Mouse (Mus musculus): ENCODE data around the gene Slc25a39.

Slc25a39 gene

DNA sequence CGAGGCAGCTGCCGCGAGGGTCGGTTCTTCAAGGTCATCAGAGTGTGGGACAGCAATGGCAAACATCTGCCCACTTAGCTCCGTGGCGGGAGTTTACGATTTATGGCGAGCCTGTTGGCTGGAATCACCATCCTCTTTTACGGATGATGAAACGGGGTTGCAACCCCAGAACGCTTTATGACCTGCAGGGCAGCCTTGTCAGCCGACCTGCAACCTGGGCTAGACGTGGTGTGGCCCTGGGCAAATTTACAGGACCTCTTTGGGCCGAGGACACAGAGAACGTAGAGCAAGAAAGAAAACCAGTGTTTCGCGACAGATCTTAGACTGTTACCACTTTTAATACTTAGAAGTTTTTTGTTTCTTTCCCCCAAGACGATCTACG is at the start of gene Slc25a39:
Gene Slc25a39, minus strand, starts transcription at position 113 of the 382 bp plus-strand sequence.
- no peak for DNase-seq (ENCODE audit: low read depth, low spot score)

DNA sequence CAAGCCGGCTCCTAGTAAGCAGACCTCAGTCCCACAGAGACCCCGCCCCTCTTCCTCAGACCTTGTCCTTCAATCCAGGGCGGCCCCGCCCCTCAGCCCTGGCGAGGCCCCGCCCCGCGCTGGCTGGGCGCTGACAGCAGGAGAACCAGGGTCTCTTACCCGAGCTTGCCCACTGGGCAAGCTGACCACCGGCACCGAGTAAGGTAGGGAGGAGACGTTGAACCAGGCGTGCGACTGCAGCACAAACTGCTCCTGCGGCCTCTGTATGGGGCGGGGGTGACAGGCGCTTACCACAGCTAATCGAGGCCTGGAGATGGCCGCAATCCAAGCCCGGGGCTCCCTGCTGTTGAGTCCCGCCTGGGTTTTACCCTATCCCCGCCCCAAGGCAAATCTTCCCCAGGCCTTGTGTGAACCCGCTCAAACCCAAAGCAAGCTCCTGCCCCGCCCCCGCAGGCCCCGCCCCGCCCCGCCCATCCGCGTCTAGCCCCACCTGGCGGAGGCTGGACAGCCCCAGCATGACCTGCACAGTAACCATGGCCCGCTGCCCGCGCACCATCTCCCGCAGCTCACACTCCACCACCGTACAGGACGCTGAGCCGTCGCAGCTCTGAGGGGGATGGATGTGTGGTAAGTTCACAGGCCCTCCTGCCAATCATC is 48.1 kb upstream of the Slc25a39 start:
- DNase-seq (ENCODE audit: low read depth, low spot score), result peak; percentile 68

DNA sequence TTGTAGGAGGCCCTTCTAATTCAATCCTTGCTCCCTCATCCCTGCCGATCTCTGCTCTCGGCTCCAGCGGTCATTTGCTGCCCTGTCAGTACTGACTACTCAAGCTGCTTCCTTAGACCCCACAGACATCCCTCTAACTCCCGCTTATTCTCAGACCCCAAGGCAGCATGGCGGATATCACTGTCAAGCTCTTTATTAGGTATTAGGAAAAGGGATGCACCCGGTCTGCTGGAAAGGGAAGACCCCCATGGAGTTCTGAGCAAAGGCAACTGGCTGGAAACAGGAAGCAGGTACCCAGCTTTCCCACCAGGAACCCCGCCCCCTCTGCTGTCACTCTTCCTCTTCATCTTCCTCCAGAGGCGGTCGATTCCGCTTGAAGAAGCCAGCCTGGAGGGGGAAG is 45.4 kb upstream of the Slc25a39 start:
- DNase-seq (ENCODE audit: low read depth, low spot score), result no peak

DNA sequence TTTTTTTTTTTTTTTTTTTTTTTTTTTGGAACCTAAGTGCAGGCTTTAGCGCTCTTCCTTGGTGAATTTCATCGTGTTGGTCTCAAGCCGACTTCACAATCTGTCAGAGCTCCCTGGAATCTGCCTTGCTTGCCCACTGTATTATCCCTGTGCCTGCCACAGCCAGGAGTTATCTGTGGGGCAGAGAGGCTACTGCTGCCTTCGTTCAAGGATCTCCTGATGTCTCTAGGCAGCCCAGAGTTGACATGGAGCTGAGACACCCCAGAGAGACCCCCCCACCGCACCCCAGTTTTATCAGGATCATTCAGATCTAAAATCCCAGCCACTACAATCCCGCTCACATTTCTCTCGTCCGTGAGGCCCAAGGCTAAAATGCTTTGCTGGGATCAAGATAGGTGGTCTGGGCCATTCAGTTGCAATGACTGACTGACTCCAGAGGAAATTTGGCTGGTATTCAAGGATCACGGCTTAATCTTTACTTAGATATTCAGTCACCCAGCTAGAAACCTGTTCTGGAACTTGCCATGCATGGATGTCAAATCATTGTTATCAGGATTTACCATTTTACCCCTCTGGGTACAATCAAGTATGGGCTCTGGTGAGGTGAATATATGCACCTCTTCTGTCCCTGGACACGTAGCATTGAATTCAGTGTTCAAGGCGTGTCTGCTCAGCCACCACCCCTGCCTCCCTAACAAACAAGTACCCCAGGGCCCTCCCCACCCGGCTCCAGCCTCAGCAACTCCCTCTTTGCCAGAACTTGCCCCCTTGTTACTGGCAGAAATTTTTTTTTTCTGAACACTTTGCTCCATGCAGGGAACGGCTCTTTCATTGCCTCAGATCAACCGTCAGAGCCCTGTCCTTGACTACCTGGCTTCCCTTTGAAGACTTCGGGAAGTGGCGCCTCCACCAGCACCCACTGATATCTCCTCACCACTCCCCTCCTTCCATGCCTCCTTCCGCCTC is 41.6 kb upstream of the Slc25a39 start:
- no peak for DNase-seq (ENCODE audit: low read depth, low spot score)

DNA sequence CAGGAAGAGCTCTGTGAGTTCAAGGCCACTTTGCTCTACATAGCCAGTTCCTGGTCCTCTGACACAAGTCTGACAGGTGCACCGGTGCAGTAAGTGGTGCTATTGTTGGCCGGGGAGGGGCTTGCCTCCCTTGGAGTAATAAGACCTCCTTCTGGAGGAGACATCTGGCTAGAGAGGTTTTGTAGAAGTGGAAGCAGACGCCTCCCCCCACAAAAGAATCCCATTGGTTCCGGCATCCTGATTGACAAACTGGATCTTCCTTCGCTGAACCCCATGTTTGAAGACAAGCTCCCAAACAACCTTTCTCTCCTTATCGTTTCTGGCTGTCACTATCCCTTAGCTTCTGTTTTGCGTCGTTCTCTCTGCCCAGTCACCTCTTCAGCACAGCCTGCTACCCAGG is 40.6 kb upstream of the Slc25a39 start:
- DNase-seq (ENCODE audit: low read depth, low spot score), result no peak

DNA sequence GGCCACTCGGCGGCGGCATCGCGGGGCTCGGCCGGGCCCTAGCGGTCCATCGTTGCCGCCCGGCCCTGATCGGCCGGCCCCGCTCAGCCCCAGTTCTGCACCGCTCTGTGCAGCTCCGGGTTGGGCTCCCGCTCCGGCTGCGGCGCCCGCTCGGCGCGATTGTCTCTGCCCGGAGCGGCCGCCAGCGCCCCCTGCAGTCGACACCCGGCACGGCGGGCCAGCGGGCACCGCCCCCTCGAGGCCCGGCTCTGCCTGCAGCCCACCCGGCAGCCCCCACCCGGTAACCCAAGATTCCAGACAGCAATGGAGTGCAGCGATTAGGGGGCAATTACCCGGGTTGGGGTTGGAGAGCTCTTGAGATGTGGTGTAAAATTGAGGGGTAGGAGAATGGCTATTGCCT is 39.8 kb upstream of the Slc25a39 start, which contains the start of gene Fam171a2:
Gene Fam171a2, minus strand, starts transcription at position 186 of the 400 bp plus-strand sequence.
- DNase-seq (ENCODE audit: low read depth, low spot score), result peak; percentile 69

DNA sequence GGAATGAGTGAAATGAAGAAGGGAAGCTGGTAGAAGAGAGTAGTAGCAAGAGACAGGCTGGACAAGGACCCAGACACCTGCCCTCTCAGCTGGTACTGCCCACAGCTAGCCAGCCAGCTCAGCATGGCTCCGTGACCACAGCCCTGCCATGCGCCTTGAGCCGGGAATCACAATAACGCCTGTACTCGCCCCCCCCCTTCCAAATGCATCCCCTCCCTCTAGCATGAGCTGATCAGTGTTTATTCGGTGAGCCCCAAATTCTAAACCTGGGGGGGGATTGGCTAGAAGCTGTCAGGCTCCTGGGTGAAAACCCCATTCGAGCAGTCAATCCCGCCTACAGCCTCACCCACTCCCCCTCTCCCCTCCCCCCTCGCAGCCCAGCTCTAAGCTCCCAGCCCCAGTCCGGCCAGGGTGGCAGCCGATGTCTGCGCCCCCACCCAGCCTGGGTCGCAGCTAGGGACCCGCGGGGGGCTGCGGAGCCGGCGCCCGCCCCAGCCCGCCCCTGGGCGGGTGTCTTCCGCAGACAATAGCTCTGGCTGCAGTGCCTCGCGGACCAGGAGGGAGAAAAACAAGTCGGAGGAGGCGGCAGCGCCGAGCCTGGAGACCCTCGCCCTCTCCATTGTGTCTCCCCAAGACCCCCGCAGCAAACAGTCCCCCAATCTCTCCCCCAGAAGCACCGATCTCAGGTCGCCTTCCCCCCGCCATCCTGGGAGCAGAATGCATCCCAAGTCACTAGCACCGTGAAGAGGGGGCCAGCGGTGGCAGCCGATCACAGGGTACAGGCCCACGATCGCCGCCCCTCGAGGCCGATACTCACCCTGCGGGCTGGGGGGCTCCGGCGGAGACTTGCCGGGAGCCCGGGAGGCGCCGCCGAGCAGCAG is 39.1 kb upstream of the Slc25a39 start:
- peak; percentile 35 for DNase-seq (ENCODE audit: low read depth, low spot score)

DNA sequence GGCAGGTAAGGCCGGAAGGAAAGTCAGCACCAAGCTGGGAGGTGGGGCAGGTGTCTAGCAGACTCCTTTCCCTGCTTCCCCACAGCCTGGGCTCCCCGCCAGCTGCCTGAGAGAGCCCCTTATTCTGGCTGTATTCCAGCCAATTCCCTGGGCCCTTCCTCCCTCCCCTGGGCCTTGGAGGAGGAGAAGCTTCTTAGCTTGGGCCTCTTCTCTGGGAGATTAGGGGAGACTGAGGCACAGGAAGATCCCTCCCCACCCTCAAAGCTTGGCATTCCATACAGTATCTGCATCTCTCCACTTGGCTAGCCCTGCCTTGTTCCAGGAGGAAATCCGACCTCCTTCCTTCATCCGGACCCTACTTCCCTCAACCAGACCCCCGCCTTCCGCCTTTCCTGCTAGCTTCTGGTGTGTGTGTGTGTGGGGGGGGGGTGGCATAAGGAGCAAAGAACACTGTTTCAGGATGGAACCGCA is 38.2 kb upstream of the Slc25a39 start:
- DNase-seq (ENCODE audit: low read depth, low spot score), result no peak

DNA sequence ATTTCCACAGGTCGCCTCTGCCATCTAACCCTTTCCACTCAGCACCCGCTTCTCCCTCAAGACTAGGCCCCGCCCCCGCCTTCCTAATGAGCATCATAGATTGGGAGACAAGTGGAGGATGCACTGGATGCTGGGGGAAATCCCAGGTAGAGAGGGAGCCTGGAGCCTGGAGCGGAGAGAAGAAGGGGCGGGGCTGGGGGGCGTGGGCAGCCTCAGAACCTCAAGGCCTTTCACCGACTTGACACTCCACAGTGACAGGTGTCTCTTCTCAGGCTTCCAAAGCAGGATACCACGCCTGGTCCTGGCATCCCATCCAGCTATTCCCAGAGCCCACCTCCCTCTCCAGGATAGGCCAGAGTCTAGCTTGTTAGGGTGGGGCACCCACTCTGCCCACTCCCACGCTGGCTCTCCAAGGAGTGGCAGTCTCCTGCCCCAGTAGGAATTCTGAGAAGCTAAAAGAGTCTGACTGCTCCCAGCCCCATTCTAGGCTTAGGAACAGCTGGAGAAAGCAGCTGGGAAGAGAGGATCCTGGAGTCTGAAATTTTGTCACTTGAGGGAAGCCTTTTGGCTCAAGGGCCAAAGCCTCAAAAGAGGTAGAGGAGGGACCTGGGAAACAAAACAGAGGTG is 37.6 kb upstream of the Slc25a39 start:
- DNase-seq (ENCODE audit: low read depth, low spot score), result no peak

DNA sequence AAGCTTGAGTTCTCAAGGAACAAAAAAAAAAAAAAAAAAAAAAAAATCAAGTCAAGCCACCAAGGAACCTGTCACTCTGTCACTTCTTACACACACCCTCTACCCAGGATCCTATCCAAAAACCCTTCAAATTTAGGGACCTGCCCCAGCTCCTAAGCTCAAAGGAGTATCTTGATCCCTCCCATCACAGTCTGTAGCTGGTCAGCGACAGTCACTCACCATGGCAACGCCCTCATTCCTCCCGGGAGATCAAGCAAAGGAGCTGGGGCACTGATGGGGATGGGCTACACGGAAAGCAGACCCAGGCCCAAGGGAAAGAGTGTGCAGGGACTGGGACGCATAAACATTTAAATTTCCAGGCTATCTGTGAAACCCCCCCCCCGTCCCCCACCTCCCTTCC is 37.0 kb upstream of the Slc25a39 start:
- no peak for DNase-seq (ENCODE audit: low read depth, low spot score)

DNA sequence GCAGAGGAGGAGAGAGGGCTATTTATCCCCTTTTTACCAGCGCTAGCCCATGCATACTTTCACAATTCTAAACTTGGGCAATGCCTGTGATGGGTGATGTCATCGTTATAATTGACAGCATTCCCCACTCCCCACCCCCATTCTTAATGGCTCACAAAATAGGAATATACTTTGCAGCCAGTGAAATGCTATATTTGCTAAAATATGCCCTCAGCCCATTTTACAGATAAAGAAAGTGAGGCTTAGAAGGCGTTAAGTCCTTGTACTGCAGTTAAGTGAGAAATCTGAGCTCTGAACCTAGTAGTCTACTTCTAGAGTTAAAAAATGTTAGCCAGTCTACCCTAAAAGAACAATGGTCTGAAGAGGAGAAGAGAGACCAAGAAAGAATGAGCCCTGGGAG is 36.6 kb upstream of the Slc25a39 start:
- DNase-seq (ENCODE audit: low read depth, low spot score), result no peak

DNA sequence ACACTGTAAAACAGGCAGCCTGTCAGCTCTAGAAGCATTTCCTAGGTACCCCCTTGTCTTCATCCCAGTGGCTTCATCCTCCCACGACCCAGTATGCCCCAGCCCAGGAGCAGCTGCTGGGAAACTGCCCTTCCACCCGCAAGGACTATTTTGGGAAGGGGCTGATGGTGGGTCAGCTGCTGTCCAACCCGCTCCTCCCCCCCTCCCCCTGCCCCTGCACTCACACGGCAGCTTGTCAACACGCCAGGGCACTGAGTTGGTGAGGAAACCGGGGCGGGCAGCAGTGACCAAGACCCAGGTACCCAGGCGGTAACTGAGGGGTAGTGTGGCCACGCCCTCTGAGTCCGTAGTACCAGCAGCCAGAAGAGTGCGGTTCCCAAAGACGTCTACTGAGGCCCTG is 36.0 kb upstream of the Slc25a39 start:
- no peak for DNase-seq (ENCODE audit: low read depth, low spot score)

DNA sequence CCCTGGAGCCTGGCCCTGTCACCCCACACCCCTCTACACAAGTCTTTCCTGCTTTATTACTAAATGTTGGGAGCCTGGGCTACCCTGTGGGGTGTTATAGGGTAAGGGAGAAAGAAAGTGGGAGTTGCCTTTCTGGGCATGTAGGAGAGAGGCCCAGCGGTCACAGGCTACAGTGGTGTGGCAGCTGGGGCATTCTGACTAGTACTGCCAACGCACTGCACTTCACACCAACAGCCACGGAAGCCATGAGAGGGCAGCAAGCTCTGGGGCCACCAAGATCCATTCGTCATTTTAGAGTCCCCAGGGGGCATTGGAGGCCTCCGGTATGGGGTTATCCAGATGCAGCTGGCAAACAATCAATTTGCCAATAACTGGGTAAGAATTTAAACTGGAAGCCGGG is 34.3 kb upstream of the Slc25a39 start:
- no peak for DNase-seq (ENCODE audit: low read depth, low spot score)

DNA sequence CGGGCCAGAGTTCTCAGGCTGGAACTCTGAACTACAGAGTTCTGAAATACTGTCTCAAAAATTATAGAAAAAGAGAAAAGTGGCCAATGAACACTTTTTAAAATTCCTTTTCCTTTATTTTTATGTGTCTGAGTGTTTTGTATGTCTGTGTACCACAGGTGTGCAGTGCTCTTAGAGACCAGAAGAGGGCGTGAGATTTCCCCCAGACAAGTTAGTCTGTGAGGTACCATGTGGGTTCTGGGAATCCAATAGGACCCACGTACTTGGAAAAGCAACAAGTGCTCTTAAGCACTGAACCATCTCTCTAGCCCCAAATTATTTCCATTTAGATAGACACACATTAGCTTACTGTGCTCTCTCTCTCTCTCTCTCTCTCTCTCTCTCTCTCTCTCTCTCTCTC is 33.7 kb upstream of the Slc25a39 start:
- DNase-seq (ENCODE audit: low read depth, low spot score), result no peak

DNA sequence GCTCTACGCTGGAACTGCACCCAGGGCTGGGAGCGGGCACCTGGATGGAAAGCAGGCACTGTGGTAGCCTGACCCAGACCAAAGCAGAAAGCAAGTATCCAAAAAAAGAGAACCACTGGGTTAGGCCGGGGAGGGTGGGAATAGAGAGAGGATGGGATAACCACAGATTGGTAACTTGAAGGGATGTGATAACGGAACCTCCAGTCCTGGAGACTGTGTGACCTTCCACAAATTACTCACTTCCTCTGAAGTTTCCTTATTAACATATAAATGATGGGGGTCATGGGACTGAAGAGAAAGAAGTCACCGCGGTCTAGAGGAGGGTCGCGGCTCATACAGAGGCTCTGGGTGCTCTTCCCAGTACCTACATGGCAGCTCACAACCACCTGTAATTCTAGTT is 32.5 kb upstream of the Slc25a39 start:
- no peak for DNase-seq (ENCODE audit: low read depth, low spot score)

DNA sequence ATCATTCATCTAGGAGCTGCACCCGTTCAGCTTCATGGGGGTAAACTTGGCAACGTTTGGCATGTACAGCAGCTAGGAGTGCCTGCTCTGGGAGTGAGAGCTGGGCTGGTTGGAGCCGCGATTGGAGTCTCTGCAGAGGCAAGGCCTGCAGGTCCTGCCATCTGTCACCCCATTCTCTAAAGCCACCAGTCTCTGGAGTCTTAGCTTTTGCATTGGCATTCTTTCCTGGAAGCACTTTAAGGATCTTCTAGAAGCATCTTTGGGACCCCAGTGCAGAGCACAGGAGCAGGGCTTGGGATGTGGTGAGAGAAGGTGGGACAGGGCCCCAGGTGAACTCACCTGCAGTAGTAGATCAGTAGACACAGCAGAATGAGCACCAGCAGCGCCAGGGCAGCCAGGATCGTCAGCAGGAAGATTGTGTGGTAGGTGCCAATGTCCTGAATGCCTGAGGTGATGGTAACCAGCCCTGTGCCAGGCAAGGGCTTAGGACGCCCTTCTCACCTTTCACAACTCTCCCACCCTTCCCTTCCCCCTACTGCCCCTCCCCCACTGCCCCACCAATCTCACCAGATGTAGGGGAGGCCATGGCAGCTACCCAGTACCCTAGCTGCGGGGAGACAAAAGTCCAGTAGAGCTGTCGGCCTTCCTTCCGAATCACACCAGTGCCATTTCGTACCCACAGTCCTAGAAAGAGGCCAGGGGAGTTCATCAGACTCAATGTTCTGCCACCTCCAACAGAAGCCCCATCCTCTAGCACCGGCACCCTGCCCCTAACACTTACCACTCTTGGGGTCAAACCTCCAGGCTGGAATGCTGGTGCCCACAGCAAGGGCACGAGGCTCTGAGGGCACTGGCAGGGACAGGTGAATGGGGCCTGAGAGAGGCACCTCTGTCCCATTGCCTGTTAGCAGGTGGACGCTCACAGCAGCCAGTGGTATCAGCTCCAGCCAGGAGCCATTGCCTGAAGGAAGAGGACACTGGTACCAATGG is 31.6 kb upstream of the Slc25a39 start:
- no peak for DNase-seq (ENCODE audit: low read depth, low spot score)

DNA sequence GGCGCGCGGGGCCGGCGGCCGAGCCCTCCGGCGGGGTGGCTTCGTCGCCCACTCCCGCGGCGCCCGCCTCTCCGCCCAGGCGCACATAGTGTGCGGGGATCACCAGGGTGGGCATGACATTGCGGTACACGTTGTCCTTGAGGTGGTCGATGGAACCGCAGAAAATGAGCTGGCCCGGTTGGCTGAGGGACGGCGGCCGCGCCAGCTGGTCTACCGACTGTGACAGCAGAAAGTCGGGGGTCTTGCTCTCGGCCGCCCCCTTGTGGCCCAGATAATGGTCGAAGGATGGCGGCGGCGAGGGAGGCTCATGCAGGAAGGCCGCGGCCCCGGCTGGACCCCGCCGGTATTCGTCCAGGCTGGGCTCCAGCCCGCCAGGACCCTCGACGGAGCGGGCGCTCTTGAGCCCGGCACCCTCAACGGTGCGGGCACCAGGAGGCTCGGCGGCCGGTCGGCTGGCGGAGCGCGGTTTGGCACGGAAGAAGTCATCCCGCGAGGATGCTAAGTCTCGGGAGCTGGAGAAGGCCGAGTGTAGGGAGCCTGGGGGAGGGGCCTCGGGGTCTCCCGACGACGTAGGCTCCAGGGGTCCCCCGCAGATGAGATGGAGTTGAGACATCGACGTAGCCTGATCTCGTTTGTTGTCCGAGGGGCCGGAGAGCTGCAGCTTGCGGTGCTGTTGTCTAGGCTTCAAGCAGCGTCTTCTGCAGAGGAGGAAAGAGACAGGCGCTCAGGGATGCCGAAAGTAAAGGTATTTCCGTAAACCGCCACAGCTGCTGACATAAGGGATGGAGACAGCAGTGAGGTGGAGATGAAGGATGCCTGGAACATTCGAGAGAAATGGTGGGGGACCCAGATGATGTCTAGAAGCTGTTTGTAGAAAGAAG is 30.7 kb upstream of the Slc25a39 start:
- peak; percentile 58 for DNase-seq (ENCODE audit: low read depth, low spot score)

DNA sequence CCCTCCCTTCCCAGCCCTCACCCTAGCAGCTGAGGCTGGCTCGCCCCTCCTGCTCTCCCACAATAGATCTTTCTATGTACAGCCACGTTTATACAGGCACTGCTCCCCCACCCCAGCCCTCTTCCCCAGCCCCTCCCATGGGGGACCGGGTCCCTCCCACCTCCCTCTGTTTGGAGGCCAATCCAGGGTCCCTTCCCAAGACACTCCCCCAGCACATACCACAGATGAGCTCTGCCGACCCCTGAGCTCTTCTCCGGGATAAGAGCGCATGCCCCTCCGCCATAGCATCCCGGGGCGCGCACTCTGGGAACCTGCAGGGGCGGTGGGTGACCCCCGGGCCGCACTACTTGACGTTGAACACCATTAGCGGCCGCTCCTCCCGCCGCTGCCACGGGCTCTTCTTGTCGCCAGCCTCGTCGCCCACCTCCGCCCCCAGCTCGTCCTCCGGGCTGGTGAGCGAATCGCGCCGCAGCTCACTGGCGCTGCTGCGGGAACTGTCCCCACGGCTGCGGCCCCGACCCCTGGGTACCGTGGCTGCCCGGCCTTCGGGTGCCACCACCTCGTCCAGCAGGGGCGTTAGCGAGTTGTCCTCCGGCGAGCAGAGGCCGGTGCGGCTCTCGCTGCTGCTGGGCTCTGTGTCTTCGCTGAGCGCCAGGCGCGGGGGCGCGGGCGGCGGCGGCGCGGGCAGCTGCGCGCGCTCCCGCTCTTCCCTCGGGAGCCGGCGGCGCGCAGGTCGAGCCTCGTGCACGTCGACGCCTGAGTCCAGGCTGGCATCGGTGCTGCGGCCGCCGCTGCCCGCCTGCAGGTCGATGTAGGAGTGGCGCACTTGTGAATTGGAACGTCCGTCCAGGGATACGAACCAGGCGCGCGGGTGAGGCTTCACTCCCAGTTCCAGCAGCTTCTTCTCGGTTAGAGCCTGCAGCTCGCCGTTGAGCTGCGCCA is 29.6 kb upstream of the Slc25a39 start:
- DNase-seq (ENCODE audit: low read depth, low spot score), result peak; percentile 20
